Comparison of ENCODE assay signal across 24 mouse cellular contexts in genomic region chr2:152888774-152889173, GRCm38 (mm10). TPM values are rescaled to one million over a fixed set of nuclear protein-coding genes. Genes with fewer than 3 reads are reported as not detected.
"Had no signal": no experiment of that assay in that cellular context is flagged by ENCODE, and none has a peak within 500 bp of the region (broad histone marks: within the 10 kb centered on the region; RNA-seq: fewer than 3 reads in every experiment).

No protein-coding gene starts in this region.

- DNase-seq: lung, adult 18-20 months; lung, embryonic 14.5 days; lung, postnatal 10 days; lung, postnatal 4 days; midbrain, embryonic 14.5 days; retina, postnatal 1 day; right cerebral cortex, adult 18-20 months; right cerebral cortex, postnatal 25 days; right cerebral cortex, postnatal 4 days; spleen, adult 18-20 months; thymus, adult 18-20 months; thymus, postnatal 14 days; thymus, postnatal 36 days had no signal

- H3K27ac ChIP-seq: midbrain, embryonic 10.5 days; midbrain, embryonic 12.5 days; neural tube, embryonic 13.5 days; neural tube, embryonic 15.5 days had no signal

- H3K27me3 ChIP-seq: midbrain, embryonic 12.5 days; neural tube, embryonic 13.5 days; neural tube, embryonic 15.5 days had no signal

- H3K4me3 ChIP-seq: midbrain, embryonic 10.5 days; midbrain, embryonic 12.5 days; myocyte; neural tube, embryonic 13.5 days; neural tube, embryonic 15.5 days had no signal

- H3K4me1 ChIP-seq: midbrain, embryonic 10.5 days; midbrain, embryonic 12.5 days; neural tube, embryonic 13.5 days; neural tube, embryonic 15.5 days had no signal

- ATAC-seq: midbrain, embryonic 16.5 days had no signal

RNA-seq across cellular contexts. Expression of gene Mylk2, which starts 22.4 kb away (rescaled TPM):
- total RNA-seq: megakaryocyte, adult 5-6 weeks; megakaryocyte-erythroid progenitor cell, adult 5-6 weeks had no signal
- polyA plus RNA-seq: lung, embryonic 14.5 days; midbrain, embryonic 12.5 days; midbrain, embryonic 14.5 days; neural tube, embryonic 11.5 days; neural tube, embryonic 13.5 days; small intestine, adult 2 months; stomach, embryonic 14.5 days had no signal

RNA-seq across cellular contexts. Expression of gene Foxs1, which starts 44.2 kb away (rescaled TPM):
- total RNA-seq: megakaryocyte, adult 5-6 weeks; megakaryocyte-erythroid progenitor cell, adult 5-6 weeks had no signal
